Mouse (Mus musculus): ENCODE data around the gene Tmem115.

GRCm38 (mm10) chr9:107522400-107522711 lies 11.4 kb upstream of the Tmem115 start:
- TF ChIP-seq TAL1 (IDR thresholded peaks at IDR 0.05; ENCODE audit: low read length) (no peak), GATA1 (IDR thresholded peaks at IDR 0.05; ENCODE audit: low read length) (no peak)
